In the genomic region with DNA sequence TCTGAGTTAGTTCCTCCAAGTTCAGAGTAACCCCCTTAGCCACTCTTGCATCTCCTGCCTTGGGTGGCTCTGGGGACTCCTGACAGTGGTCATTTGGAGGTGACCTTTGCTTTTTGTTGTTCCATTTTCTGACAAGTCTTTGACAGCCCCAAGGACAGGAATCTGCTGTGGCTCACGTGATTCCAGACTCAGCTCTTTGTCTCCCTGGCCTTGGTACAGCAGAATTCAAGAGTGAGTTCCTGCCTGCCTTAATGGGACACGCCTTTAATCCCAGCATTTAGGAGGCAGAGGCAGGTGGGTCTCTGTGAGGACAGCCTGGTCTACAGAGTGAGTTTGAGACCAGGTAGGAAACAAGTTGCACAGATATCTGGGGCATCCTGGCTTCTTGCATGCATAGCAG, we compare ENCODE assay signal across 33 mouse cellular contexts. TPM values are rescaled to one million over a fixed set of nuclear protein-coding genes. Genes with fewer than 3 reads are reported as not detected.
"Had no signal": no experiment of that assay in that cellular context is flagged by ENCODE, and none has a peak within 500 bp of the region (broad histone marks: within the 10 kb centered on the region; RNA-seq: fewer than 3 reads in every experiment).

No protein-coding gene starts in this region.

- H3K4me3 ChIP-seq: heart, embryonic 10.5 days; heart, embryonic 12.5 days; heart, embryonic 13.5 days; heart, embryonic 15.5 days; hindbrain, embryonic 10.5 days; hindbrain, embryonic 12.5 days; hindbrain, embryonic 13.5 days; hindbrain, embryonic 15.5 days; intestine, embryonic 15.5 days; kidney, embryonic 15.5 days; left cerebral cortex, adult 2 months had no signal

- H3K9me3 ChIP-seq: heart, embryonic 10.5 days; heart, embryonic 13.5 days; heart, embryonic 15.5 days; hindbrain, embryonic 10.5 days; hindbrain, embryonic 12.5 days; hindbrain, embryonic 13.5 days; hindbrain, embryonic 15.5 days; intestine, embryonic 15.5 days; kidney, embryonic 15.5 days had no signal

- H3K27ac ChIP-seq: heart, embryonic 10.5 days; heart, embryonic 13.5 days; heart, embryonic 15.5 days; hindbrain, embryonic 10.5 days; hindbrain, embryonic 12.5 days; hindbrain, embryonic 13.5 days; hindbrain, embryonic 14.5 days; hindbrain, embryonic 15.5 days; intestine, embryonic 15.5 days; kidney, embryonic 15.5 days; kidney, postnatal 0 days; layer of hippocampus, adult 2 months; left cerebral cortex, adult 2 months had no signal

- H3K4me1 ChIP-seq: intestine, embryonic 15.5 days had no signal

- ATAC-seq: hindbrain, embryonic 16.5 days; inflammation-experienced regulatory T-cells, adult 6 months; intestine, embryonic 15.5 days; intestine, embryonic 16.5 days; intestine, postnatal 0 days had no signal

- H3K9ac ChIP-seq: heart, embryonic 12.5 days; heart, embryonic 13.5 days; heart, embryonic 15.5 days; hindbrain, embryonic 12.5 days; hindbrain, embryonic 13.5 days; hindbrain, embryonic 14.5 days; hindbrain, embryonic 15.5 days; intestine, embryonic 15.5 days; kidney, embryonic 15.5 days had no signal

- DNase-seq: heart, postnatal 10 days; heart, postnatal 14 days; heart, postnatal 36 days; heart, postnatal 4 days; kidney, adult 11 months; kidney, adult 18-20 months; kidney, adult 8-10 months; kidney, adult 9 months; kidney, postnatal 10 days; kidney, postnatal 14 days; kidney, postnatal 36 days; kidney, postnatal 4 days; layer of hippocampus, adult 9-11 months; layer of hippocampus, postnatal 36 days had no signal

- H3K36me3 ChIP-seq: heart, embryonic 10.5 days; heart, embryonic 12.5 days; heart, embryonic 13.5 days; heart, embryonic 15.5 days; hindbrain, embryonic 10.5 days; hindbrain, embryonic 12.5 days; hindbrain, embryonic 13.5 days; hindbrain, embryonic 15.5 days; intestine, embryonic 15.5 days; kidney, embryonic 15.5 days had no signal

- H3K27me3 ChIP-seq: hindbrain, embryonic 15.5 days had no signal

- H3K4me2 ChIP-seq: heart, embryonic 11.5 days; heart, embryonic 12.5 days; heart, embryonic 13.5 days; heart, embryonic 15.5 days; hindbrain, embryonic 12.5 days; hindbrain, embryonic 13.5 days; hindbrain, embryonic 14.5 days; hindbrain, embryonic 15.5 days; intestine, embryonic 15.5 days; kidney, embryonic 15.5 days had no signal

RNA-seq across cellular contexts. Expression of gene Slc1a1, which starts 3.9 kb away (rescaled TPM):
- polyA plus RNA-seq: inflammation-experienced regulatory T-cells, adult 6 months had no signal
